Mouse (Mus musculus): ENCODE measurements around the gene Arhgap1. TPM values are rescaled to one million over a fixed set of nuclear protein-coding genes. Genes with fewer than 3 reads are reported as not detected.
A peak's percentile ranks its signal among the peaks of the same experiment; 100 is the strongest.

Arhgap1 gene
- total RNA-seq, 2 experiments from 2014 or later, result 17.9 to 19.6 TPM

DNA sequence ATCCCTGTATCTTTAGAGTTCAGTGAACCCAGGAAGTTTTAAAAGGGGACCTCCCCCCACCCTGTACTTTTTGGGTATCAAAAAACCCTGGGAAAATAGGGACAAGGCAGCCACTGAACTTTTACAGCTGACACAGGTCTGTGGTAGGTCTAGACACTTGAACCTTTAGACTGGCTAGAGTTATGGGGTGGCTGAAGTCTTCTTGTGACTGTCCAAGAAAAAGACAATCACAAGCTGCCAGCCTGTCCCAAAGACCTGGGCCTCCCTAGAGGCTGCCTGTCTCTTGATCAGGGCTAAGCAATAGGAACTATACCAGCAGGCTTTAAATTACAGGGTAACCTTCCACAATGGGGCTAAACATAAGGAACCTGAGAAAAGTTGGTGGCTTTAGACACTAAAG lies 27.3 kb downstream of the Arhgap1 start:
- intact Hi-C loops (cut with DNase I; ENCODE audit: low total_unique reads), result no loop called here
- DNase-seq, result no peak

DNA sequence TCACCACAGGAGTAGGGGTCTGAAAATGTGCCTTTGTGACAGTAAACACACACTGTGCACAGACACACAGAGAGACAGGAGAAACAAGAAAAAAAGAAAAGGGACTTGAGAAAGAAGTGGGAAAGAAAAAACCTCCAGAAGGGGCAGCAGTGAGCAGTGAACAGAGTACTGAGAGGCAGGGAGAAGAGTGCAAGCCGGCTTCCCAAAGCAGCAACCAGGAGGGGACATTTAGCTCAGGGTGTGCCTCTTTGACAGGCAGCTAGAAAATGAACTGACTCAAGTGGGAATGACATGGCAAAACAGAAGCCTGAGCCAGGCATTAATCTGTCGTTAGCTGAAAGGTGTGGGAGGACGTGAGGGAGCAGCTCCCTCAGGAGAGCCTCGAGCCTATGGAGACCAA lies 33.2 kb downstream of the Arhgap1 start:
- intact Hi-C loops (cut with DNase I; ENCODE audit: low total_unique reads), result no loop called here
- peak; percentile 39 for DNase-seq

DNA sequence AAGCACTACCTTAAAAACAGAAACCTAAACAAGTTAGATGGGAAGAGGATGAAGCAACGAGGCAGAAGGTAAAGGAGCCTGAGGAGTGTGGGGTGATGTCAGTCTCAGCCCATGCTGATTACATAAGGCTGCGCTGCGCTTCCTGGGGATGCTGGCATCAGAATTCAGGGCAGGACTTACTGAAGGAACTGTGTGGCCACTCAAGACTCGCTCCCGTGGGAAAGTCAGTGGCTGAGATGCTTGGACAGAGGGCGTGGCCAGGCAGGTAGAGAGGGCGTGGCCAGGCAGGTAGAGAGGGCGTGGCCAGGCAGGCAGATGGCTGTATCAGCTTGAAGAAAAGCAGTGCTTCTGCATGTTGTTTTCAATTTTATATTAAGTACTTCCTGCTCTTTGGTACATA lies 34.3 kb downstream of the Arhgap1 start:
- DNase-seq, result no peak
- intact Hi-C loops (cut with DNase I; ENCODE audit: low total_unique reads), result no loop called here

DNA sequence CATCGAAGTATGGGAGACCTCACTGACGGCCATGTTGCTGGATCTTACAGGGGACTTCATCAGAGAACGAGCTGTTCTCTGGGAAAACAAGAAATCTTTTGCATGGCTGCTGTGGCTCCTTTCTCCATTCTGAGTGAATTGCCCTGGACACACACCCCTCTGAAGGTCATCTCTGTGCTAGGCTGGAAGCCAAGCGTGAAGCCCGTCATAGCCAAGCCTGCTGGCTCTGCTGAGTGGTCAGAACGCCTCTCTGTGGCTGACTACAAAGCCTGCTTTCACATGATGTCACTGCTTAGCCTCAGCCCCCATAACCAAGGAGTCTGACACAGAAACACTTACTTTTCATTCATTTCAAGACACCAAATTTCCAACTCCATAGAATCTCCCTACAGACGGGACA lies 39.8 kb downstream of the Arhgap1 start:
- no peak for DNase-seq
- intact Hi-C loops (cut with DNase I; ENCODE audit: low total_unique reads), result no loop called here

DNA sequence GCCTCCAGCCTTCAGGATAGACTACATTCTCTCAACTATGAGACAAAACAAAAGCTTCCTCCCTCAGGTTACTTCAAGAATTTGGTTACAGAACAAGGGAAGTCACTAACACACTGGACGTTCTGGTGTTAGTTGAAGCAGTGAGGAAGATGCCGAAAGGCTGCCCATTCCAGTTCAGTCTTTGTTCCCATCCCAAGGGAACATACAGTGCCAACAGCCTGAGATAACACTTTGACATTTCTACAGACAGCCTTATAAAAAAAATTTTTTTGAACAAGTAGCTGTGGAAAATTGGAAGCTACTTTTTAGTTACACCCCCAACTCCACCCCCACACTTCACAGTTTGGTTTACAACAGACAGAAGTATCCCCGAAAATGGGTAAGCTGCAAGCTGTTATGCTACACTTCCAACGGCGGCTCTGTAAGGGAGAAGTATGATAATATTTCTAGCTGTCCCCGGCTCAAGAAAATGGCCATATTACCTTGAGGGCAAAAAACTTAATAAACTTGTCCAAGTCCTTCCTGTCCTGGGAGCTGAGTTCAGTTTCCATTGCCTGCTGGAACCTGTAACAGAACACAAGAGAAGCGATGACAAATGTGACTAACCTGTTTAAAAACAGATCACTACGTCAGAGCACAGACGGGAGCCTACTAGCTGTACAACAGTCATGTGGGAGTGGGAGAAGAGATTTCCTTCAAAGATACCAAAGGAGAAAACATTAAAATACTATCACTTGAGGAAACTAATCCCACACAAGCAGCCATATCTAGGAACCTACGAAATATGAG lies 46.0 kb downstream of the Arhgap1 start:
- no peak for DNase-seq
- intact Hi-C loops (cut with DNase I; ENCODE audit: low total_unique reads), result no loop called here

DNA sequence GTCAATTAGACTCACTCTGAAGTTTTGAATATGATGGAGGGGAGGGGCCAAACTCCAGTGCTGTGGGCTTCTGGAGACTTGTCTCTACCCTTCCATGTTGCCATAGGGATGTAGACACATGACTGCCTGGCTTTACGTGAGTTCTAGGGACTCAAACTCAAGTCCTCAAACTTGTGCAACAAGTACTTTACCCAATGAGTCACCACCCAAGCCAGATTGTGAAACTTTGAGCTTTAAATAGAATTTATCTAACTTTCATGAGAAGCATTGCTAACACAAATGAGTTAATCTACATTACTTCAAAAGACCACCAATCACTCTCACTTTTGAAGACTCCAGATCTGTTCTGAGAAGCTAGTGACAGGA lies 46.5 kb downstream of the Arhgap1 start:
- DNase-seq, result no peak
- intact Hi-C loops (cut with DNase I; ENCODE audit: low total_unique reads), result no loop called here

DNA sequence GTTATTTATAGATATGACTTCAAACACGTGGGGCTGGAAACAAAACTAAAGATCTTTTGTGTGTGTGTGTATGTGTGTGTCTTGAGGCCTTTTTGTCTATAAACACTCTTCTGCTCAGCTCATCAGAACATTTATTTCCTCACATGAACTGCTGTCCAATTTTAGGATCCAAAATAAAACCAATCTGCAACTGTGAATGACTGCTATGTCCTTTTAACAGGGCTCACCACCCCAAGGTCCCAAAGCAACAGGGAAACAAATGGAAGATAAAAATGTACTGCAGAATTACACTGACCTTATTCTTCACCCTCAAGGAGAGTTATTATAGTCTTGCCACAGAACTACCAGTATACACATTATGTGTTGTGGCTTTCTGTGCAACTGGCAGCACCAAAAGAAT lies 49.6 kb downstream of the Arhgap1 start:
- no peak for DNase-seq
- intact Hi-C loops (cut with DNase I; ENCODE audit: low total_unique reads), result no loop called here

DNA sequence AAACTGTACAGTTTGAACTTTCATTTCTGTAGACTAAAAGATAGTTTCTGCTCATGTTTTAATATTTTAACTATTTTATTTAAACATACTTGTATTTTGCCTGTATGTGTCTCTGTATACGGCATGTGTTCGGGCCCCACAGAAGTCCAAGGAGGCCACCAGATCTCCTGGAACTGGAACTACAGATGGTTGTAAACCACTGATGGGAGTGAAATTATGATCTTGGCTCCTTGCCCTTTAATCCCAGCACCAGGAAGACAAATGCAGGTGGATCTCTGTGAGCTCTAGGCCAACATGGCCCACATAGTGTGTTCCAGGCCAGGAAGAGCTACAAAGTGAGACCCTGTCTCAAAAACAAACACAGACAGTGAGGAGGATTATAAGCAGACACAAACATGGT lies 51.7 kb downstream of the Arhgap1 start:
- intact Hi-C loops (cut with DNase I; ENCODE audit: low total_unique reads), result no loop called here
- no peak for DNase-seq

DNA sequence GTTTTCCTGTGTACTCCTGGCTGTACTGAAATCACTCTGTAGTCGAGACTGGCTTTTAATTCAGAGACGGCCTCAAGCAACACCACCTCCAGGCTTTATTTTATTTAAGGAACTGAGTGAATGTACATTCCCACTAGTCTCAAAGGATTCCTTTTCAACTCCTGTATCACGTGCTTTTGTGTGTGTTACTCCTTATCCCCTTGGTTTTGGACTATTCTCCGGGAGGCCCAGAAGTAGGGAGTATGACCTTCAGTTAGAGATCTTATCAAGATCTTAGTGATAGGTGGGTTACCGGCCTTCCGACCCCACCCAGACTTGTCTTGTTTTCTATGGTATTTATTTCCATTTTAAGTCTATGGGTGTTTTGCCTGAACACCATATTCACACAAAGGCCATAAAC lies 56.1 kb downstream of the Arhgap1 start:
- DNase-seq, result no peak
- intact Hi-C loops (cut with DNase I; ENCODE audit: low total_unique reads), result no loop called here

DNA sequence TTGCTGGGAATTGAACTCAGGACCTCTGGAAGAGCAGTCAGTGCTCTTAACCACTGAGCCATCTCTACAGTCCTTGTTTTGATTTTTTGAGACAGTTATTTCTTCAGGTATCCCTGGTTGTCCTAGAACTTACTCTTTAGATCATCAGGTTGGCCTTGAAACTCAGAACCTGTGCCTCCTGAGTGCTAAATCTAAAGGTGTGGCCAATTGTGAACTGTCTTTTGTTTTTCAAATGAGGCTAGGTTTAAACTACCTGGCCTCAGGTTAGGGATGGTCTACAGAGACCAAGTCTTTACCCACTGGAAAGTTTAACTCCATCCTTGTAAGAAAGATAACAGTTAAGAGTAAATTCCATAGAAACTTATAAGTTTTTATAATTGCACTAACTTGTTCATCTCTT lies 56.8 kb downstream of the Arhgap1 start:
- no peak for DNase-seq
- intact Hi-C loops (cut with DNase I; ENCODE audit: low total_unique reads), result no loop called here

DNA sequence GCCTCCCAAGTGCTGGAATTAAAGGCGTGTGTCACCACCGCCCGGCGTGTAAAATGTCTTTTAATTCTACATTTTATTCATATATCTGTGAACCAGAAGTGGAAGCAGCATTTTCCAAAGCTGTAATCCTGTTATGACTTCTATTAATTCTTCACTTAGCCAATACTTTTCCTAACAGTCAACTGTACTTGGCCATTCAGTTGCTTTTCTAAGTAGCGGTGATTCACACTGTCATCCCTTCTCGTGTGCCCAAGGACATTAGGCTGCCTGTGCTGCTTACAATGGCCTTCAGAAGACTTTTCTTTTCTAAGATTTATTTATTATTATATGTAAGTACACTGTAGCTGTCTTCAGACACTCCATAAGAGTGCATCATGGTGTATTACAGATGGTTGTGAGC lies 58.7 kb downstream of the Arhgap1 start:
- intact Hi-C loops (cut with DNase I; ENCODE audit: low total_unique reads), result no loop called here

DNA sequence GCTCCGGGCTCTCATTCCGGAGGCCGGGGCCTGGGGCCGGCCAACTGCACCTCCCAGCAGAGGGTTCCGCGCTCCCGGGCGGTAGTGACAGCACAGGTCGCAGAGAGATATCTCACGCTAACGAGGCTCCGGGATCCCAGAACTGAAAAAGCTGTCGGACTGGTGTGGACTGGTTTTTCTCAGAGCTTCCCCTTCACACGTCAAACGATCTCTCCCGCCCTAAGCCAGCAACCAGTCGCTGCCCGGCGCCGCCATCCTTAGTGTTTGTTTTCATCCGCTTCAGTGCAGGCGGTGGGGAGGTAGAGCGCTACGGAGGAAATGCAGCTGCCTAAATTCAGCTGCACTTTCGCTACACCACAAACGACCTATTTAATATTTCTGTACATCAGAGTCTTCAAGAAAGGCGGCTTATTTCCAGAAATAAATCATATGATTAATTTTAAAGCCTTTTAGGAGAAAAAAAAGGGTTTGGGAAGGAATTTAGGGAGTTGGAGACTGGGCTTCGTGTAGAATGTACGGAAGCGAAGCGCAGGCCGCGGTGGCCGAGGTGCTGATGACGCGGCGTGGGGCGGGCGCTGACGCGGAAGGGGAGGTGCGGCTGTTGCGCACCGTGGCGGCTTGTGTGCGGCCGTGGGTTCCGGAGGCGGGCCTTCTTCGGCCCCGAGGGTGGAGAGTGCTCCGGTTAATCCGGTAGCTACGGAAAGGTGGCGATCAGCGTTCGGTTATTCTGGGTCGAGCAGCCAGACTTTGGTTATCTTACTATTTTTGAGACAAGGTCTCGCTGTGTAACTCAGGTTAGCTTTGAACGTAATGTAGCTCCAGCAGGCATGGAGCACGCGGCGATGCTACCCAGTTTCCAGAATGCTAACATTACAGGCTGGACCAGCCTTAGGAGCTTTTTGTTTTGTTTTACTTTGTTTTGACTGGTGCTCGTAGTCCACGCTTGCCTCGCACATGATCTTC lies 60.9 kb downstream of the Arhgap1 start, which contains the start of the genes Atg13 and Harbi1:
Gene Atg13, minus strand, starts transcription at position 305 of the 963 bp plus-strand sequence.
Gene Harbi1, plus strand, starts transcription at position 581 of the 963 bp plus-strand sequence.
- DNase-seq, result peak; percentile 94
- intact Hi-C loops (cut with DNase I; ENCODE audit: low total_unique reads), result no loop called here

More for the DNA sequence above, 58.7 kb downstream of the Arhgap1 start:
- no peak for DNase-seq

DNA sequence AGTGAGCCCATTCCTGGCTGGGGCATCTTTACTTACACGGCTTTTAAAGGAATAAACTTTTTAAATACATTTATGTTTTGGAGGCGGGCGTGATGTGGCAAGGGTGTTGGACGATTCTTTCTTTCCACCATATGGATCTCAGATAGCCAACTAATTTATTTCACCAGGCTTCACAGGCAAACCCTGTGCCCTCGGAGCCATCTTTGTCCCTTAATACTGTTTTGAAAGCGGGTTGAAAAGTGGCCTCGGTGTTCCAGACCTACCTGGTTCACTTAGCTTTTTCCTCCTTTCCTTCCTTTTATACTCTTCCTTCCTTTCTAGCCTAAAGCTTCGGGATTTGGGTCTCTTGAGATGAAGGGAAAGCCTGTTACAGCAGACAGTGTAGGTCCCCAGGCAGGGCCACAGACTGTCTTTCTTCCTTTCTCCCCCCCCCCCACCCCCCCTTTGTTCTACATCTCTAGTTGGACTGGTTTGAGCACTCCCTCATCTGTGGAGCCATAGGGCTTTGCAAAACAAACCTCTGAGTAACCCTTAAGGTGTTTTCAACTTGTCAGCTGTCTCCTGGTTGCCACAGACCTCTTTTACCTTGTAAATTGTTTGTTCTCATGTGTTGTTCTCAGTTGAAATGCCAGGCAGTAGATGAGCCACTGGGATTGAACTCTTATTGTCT lies 61.7 kb downstream of the Arhgap1 start:
- DNase-seq, result no peak

DNA sequence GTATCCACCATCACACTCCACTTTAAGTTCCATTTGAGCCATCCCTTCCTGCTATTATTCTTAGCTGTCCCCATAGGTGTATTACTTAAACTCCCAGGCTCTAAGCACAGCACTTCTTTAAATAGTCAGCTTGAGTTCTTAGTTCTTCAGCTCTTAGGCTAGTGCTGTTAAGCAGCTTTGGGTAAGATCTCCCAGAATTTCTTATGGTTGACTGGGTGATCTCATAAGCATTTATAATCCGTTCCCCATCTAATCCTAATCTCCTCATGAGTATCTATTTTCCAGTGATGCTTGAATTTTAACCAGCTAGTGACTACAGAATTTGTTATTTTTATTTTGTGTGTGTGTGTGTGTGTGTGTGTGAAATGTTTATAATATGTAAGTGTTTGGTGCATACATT lies 65.3 kb downstream of the Arhgap1 start:
- no peak for DNase-seq
- intact Hi-C loops (cut with DNase I; ENCODE audit: low total_unique reads), result no loop called here

More for the DNA sequence above, 61.7 kb downstream of the Arhgap1 start:
- intact Hi-C loops (cut with DNase I; ENCODE audit: low total_unique reads), result no loop called here

DNA sequence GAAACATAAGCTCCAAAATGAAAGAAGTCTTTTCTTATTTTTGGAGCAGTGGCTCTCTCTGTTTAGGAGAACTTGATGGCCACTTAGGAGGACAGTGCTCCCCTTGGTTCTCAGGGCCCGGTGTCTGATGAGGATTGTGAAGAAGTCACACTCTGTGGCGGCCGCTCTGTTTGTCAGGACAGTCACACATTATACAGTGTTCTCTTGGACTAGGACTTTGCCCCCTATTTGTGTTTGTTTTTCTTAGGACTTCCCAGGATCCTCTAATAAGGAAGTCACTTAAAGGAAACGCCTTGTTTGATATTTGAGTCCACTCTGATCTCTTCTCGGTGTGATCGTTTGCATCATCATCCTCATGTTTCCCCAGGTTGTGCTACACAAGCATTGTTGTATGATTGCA lies 68.6 kb downstream of the Arhgap1 start:
- intact Hi-C loops (cut with DNase I; ENCODE audit: low total_unique reads), result no loop called here
- no peak for DNase-seq

Other genes with a start within 250 kb of the Arhgap1 start
- 10 to 100 TPM; 11.3 to 13.2 TPM for gene 1110051M20Rik, start 205.2 kb upstream of the Arhgap1 start, total RNA-seq (2021)
- gene Lrp4, start 192.3 kb upstream of the Arhgap1 start, total RNA-seq (2021), result 10 to 100 TPM; 13.9 to 15.4 TPM
- gene Ckap5, start 123.1 kb upstream of the Arhgap1 start, total RNA-seq (2021), result 10 to 100 TPM; 30.9 to 32.9 TPM
- gene F2, start 13.4 kb upstream of the Arhgap1 start, total RNA-seq (2021), result under 1 TPM in 1 of 2 experiments, not detected in 1; 0.21 TPM
- 1 to 10 TPM; 3.1 to 3.8 TPM for gene Zfp408, start 69 bp upstream of the Arhgap1 start, total RNA-seq (2021)
- 10 to 100 TPM; 20.7 to 24.8 TPM for gene Atg13, start 60.7 kb downstream of the Arhgap1 start, total RNA-seq (2021)
- gene Harbi1, start 61.0 kb downstream of the Arhgap1 start, total RNA-seq (2021), result 1 to 10 TPM; 3.9 to 4.9 TPM
- 10 to 100 TPM; 15.4 to 17.0 TPM for gene Ambra1, start 80.3 kb downstream of the Arhgap1 start, total RNA-seq (2021)

Data from gastrocnemius, postnatal 14 days (tissue).